Mouse (Mus musculus): ENCODE measurements around the gene Tbxas1. TPM values are rescaled to one million over a fixed set of nuclear protein-coding genes. Genes with fewer than 3 reads are reported as not detected.

Gene Tbxas1
- 2.0 and 2.6 TPM in 2 replicates for polyA plus RNA-seq (2015; fragmentation: Nextera tagmentation; extraction: Ambion mirVana)

GRCm38 (mm10) chr6:38875258-38876070 is at the start of gene Tbxas1:
Gene Tbxas1, plus strand, starts transcription at chr6:38875404.

GRCm38 (mm10) chr6:38876071-38876911 is 1.1 kb downstream of the Tbxas1 start, which contains the start of gene Hipk2:
Gene Hipk2, minus strand, starts transcription at chr6:38876165.

GRCm38 (mm10) chr6:39117584-39118455 is 242.6 kb downstream of the Tbxas1 start, which contains the start of gene Parp12:
Gene Parp12, minus strand, starts transcription at chr6:39118349.

Other genes starting within 250 kb of the Tbxas1 start
- gene Klrg2, start 238.2 kb upstream of the Tbxas1 start, polyA plus RNA-seq (2015; fragmentation: Nextera tagmentation; extraction: Ambion mirVana), result 0.29 TPM in 1 of 2 replicates, not detected in the other
- gene Clec2l, start 212.3 kb upstream of the Tbxas1 start, polyA plus RNA-seq (2015; fragmentation: Nextera tagmentation; extraction: Ambion mirVana), result 0.13 and 0.29 TPM in 2 replicates
- 6.6 and 8.7 TPM in 2 replicates for gene Hipk2, start 761 bp downstream of the Tbxas1 start, polyA plus RNA-seq (2015; fragmentation: Nextera tagmentation; extraction: Ambion mirVana)
- 5.7 and 6.5 TPM in 2 replicates for gene Parp12, start 242.9 kb downstream of the Tbxas1 start, polyA plus RNA-seq (2015; fragmentation: Nextera tagmentation; extraction: Ambion mirVana)